Mouse (Mus musculus) urinary bladder, postnatal 25 days (tissue): ENCODE measurements at regions not wholly inside any gene's neighbourhood (a gene's known extent, or its start where the extent isn't known, plus 50 kb on each side); places are given as distances from the start of the nearest gene placed in this dataset.

Source experiments
- DNase-seq: peaks from one replicate; pipeline ENCODE4 v3.0.0; 2022; ENCODE audit warnings: low spot score

DNA sequence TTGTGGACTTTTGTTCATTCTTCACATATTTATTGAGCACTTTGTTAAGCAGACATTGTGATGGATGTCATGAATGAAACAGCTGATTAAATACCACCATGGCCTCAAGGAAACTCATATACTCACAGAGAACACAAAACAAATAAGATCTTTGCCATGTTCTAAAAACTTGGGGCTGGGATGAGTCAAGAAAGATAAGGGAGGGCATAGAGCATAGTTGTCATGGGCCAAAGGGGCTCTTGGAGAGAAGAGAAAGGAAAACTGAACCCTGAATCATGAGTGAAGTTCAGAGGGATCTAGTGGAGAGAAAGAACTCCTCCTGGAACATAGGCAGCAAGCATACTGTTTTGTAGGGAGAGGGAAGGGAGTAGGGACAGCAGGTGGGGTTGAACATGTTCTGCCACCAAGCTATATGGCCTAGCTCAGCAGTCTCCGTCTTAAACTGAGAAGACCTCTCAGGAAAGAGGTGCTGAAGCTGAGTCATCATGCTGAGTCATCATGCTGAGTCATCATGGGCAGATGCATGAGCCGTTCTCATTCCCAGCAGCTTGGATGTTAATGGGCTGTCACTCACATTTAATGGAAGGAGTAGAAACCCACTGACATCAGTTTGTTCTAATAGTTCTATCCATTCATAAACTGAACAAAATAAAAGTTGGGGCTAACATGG, 69.6 kb downstream of the Cetn3 start:
- DNase-seq: no peak

DNA sequence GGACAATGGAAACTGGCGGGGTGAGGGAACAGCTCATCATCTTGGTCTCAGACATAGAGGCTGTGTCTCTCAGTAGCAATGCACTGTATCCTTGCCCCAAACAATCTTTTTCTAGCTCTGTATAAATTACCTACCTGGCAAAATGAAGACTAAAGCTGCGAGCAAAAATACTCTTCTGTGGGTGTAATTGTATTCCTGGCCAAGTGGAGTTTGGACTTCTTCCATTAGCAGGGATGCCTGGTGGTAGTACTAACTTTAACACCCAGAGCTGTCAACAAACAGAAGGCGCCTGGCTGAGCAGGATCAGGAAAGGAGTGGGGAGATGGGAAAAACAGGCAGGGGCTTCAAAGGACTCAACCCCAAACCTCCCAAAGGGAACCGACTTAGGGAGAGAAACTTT, 73.2 kb downstream of the Cetn3 start:
- DNase-seq: no peak

DNA sequence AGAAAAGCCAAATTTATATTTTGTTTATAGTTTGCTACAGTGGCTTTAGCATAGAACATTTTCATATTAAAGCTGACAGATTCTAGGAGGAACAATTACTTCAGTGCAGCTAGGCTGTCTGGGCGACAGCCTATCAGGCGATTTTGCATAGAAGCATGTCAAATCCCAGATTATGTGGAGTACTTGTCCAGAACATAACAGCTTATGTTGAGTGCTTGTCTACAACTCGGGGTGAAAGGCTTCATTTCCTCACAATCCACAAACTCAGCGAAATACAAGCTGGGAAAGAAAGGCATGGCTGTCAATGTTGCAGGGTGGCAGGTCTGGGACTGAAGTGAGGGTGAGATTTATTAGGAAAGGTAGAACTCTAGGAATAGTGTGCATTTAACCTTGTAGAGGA, 77.8 kb downstream of the Cetn3 start:
- no peak for DNase-seq

- no peak for DNase-seq
Observed at GRCm38 (mm10) chr13:81861886-81862600, 79.2 kb downstream of the Cetn3 start.

- DNase-seq: no peak
Observed at GRCm38 (mm10) chr13:81871226-81871625, 88.3 kb downstream of the Cetn3 start.

GRCm38 (mm10) chr13:81885879-81886278, 103.0 kb downstream of the Cetn3 start:
- no peak for DNase-seq

GRCm38 (mm10) chr13:81930266-81930665, 147.4 kb downstream of the Cetn3 start:
- no peak for DNase-seq

DNA sequence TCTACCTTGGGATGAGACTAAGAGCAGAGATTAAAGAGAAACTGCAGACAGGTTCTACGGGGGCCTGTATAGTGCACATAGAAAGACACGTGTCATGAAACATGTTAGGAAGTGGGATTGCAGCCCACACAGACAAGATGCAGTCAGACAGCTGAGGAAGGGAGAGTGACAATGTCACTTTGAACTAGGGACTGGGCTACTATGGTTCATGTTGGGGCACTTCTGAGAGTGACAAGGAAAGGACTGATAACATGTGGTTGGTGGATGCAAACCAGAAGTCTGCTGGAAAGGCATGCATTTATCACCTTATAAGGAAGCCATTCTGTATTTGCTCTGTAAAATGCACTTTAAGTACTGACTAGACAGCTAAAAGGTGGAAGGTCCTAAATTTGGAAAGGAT, 148.3 kb downstream of the Cetn3 start:
- DNase-seq: no peak

DNA sequence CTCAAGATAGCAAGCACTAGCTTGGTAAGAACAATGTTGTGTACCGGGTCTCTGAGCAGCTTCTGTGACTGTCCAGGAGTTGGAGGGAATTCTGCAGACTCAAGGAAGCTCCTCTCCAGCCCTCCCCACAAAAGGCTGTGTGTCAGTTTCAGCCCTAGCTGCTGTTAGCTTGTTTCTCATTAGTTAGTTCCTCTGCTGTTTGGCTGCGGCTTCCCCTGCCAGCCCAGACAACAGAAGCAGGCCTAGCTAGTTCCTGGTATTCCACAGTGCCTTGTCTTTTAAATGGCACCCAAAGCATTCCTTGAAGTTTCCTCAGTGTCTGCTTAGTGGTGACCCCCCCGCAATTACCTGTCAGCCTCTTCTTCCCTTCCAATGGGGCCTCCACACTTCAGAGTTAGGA, 154.2 kb downstream of the Cetn3 start:
- DNase-seq: no peak

DNA sequence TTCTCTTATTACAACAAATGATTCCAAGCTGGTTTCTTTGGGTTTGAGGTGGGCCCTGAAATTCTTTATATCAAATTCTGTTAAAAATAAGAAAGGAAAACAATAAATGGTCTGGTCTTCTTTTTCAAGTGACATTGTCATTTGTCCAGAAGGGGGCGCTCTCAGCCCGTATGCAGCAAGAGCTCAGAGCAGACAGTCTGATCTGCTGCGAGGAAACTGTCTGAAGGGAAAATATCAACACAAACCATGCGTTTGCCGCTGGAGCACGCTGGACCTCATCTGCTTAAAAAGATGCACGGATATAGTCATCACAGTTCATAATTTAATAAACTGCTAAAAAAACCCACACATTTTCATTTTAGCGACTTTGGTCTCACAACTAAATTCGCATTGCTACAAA, 161.2 kb downstream of the Cetn3 start:
- peak; percentile 69 for DNase-seq

DNA sequence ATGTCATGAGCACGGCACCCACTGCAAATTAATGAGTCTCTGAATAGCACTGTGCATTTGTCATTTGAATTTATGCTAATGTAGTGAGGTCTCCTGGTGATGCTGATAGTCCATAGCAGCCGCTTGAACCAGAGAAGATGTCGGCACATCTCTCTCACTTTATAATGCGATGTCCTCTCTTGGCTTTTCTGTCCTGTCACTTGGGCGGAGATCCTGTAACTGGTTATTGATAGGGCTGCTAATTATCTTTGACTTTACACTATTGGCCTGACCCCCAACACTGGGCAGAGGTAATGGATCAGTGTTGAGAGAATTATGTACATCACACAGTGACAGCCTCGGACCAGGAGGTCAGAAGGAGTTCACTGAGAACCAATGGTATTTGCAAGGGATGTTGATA, 161.6 kb downstream of the Cetn3 start:
- DNase-seq: no peak

DNA sequence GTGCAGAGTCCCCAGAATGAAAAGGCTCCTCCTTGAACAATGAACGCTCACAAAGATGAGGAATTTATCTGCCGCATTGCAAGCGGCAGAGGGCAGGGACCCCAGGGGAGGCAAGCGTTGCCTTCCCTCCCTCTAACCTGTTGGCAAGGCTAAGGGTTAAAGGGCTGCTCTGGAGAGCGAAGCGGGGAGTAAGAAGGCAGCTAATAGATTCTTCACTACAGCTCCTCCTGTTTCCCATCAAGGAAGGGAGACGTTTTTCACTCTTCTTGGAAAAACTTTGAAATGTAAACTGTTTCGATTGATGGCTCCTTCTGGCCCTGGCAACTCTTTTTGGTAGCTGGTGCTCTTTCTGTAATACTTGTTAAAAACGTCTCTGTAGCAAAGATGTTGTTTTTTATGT, 162.9 kb downstream of the Cetn3 start:
- DNase-seq: no peak

- no peak for DNase-seq
Observed at GRCm38 (mm10) chr13:81965431-81965830, 182.6 kb downstream of the Cetn3 start.

DNA sequence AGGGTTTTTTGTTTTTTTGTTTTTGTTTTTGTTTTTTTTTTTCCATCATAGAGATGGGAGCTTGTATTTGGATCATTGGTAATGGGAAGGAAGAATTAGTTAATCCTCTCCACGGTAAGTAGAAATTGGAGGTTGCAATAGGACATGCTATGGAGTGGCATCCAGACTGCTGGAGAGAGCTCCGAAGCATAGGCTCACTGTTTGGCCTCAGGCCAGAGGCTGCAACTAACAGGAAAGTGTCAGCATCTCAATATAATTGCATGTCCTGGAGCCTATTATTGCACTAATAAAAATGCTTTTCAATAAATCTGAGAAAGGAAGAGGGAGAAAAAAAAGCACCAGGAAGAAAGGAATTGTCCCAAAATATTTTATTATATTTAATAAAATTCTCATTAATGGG, 193.0 kb downstream of the Cetn3 start:
- DNase-seq: no peak

- no peak for DNase-seq
Observed at GRCm38 (mm10) chr13:81978003-81978402, 195.1 kb downstream of the Cetn3 start.

GRCm38 (mm10) chr13:81979289-81979688, 196.4 kb downstream of the Cetn3 start:
- no peak for DNase-seq

GRCm38 (mm10) chr13:81980094-81980493, 197.2 kb downstream of the Cetn3 start:
- DNase-seq: no peak

GRCm38 (mm10) chr13:81982491-81982890, 199.6 kb downstream of the Cetn3 start:
- DNase-seq: no peak

GRCm38 (mm10) chr13:82000681-82001212, 217.9 kb downstream of the Cetn3 start:
- DNase-seq: no peak

- DNase-seq: no peak
Observed at GRCm38 (mm10) chr13:82005929-82006726, 223.3 kb downstream of the Cetn3 start.

GRCm38 (mm10) chr13:82007222-82007621, 224.3 kb downstream of the Cetn3 start:
- DNase-seq: no peak

- DNase-seq: no peak
Observed at GRCm38 (mm10) chr13:82039623-82040022, 256.7 kb downstream of the Cetn3 start.
